Mouse (Mus musculus) forebrain, embryonic 10.5 days (tissue): Measurements from ENCODE around the gene Msmp. TPM values are rescaled to one million over a fixed set of nuclear protein-coding genes. Genes with fewer than 3 reads are reported as not detected.

Experiments
- DNase-seq: peaks from one replicate; pipeline ENCODE4 v3.0.0-alpha.2; 2017; ENCODE audit warnings: low spot score; ENCODE audit errors: extremely low spot score
- H3K27ac ChIP-seq: fragments of 300-500 bp; sonication (generic); 2 replicates; pipeline ENCODE4 v1.5.1; 2016; ENCODE audit warnings: mild to moderate bottlenecking
- H3K27me3 ChIP-seq: fragments of 300-500 bp; sonication (generic); 2 replicates; pipeline ENCODE4 v1.6.1; 2016; ENCODE audit warnings: mild to moderate bottlenecking; ENCODE audit not compliant: poor library complexity, severe bottlenecking
- H3K36me3 ChIP-seq: fragments of 300-500 bp; sonication (generic); replicated peaks from 2 replicates; pipeline ENCODE4 v1.6.1; 2016; ENCODE audit warnings: mild to moderate bottlenecking, moderate library complexity
- H3K4me1 ChIP-seq: fragments of 300-500 bp; sonication (generic); 2 replicates; pipeline ENCODE4 v1.6.1; 2016
- H3K4me3 ChIP-seq: fragments of 300-500 bp; sonication (generic); 2 replicates; pipeline ENCODE4 v1.5.1; 2016; ENCODE audit warnings: mild to moderate bottlenecking, moderate library complexity
- H3K9me3 ChIP-seq: fragments of 300-500 bp; sonication (generic); 2 replicates; pipeline ENCODE4 v1.6.1; 2016; ENCODE audit warnings: mild to moderate bottlenecking, moderate library complexity
- WGBS: fragments of 180-500 bp; shearing (Covaris S2); methylation state at CpG from one replicate; pipeline ENCODE4 v1.1.7; 2016; 5-methylcytosine and 5-hydroxymethylcytosine counted together
- polyA plus RNA-seq: library from polyadenylated mRNA; unstranded; fragments of >200 nt; fragmentation: Nextera tagmentation; extraction: Ambion mirVana; gene quantifications from 2 replicates; pipeline ENCODE4 v1.2.1, GENCODE M21; 2016

Msmp gene
- 0.97 TPM in 1 of 2 replicates, not detected in the other for polyA plus RNA-seq

- no peak for DNase-seq
- no peak within 1 kb of the TSS for H3K4me3 ChIP-seq
- peaks cover 47% of the 10 kb centered on the region for H3K36me3 ChIP-seq
- H3K9me3 ChIP-seq: no peaks in the 10 kb centered on the region
- H3K27me3 ChIP-seq: no peaks in the 10 kb centered on the region
- H3K27ac ChIP-seq: 0 out of 2 replicates have a peak within 1 kb of the TSS, but pooled peaks have one; percentile 11
- 67% methylated on average over 12 of the region's 12 CpGs for WGBS
- H3K4me1 ChIP-seq: peaks cover 33% of the 10 kb centered on the region
These were observed at the start of gene Msmp for GRCm38 (mm10) chr4:43584444-43585416. Gene Msmp (minus strand): TSS chr4:43584494.

DNA sequence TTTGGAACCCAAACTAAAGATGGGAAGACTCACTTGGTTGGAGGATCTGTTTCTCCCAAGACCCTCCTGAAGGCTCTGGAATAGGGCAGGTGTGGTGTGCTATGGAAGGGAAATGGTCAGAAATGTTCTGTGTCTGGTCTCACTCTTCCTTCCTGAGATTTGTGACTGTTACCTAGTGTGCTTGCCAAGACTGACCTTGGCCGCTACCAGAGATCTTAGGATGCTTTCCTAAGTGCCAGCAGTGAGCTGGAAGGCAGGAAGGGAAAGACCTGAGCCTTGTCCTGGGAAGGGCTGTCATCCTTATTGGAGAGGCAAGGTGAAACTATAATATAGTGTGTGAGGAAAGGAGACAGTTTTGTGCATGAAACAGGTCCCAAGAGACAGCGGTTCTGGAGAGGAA, 49.4 kb upstream of the Msmp start:
- Histone ChIP-seq H3K4me1 (peaks cover 48% of the 10 kb centered on the region), H3K36me3 (no peaks in the 10 kb centered on the region), H3K4me3 (no peak overlapping the region; the same call in 1 of the 2 replicates), H3K27me3 (peaks cover 36% of the 10 kb centered on the region), H3K9me3 (no peaks in the 10 kb centered on the region), H3K27ac (0 out of 2 replicates have a peak overlapping the region, but pooled peaks have one; percentile 11)
- no peak for DNase-seq
- 93% methylated on average over 2 of the region's 2 CpGs for WGBS

DNA sequence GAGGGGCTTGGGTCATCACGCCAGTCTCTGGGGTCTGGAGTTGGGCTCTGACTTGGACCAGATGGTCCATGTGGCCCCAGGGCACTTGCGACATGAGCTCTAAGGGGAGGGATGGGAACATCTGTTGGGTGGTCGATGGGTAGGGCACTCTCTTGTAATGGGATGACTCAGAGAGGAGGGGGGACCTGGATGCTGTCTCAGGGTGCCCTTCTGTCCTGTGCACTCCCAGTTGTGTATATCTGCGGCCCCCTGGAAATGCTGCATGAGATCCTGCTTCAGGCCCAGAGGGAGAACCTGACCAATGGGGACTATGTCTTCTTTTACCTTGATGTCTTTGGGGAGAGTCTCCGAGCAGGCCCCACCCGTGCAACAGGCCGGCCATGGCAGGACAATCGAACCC, 49.0 kb upstream of the Msmp start:
- peak; percentile 13 for DNase-seq
- Histone ChIP-seq H3K9me3 (no peaks in the 10 kb centered on the region), H3K27me3 (peaks cover 36% of the 10 kb centered on the region), H3K4me3 (no peak overlapping the region; the same call in 1 of the 2 replicates), H3K36me3 (no peaks in the 10 kb centered on the region), H3K27ac (0 out of 2 replicates have a peak overlapping the region, but pooled peaks have one; percentile 11), H3K4me1 (peaks cover 48% of the 10 kb centered on the region)
- WGBS: 77% methylated on average over 8 of the region's 8 CpGs

DNA sequence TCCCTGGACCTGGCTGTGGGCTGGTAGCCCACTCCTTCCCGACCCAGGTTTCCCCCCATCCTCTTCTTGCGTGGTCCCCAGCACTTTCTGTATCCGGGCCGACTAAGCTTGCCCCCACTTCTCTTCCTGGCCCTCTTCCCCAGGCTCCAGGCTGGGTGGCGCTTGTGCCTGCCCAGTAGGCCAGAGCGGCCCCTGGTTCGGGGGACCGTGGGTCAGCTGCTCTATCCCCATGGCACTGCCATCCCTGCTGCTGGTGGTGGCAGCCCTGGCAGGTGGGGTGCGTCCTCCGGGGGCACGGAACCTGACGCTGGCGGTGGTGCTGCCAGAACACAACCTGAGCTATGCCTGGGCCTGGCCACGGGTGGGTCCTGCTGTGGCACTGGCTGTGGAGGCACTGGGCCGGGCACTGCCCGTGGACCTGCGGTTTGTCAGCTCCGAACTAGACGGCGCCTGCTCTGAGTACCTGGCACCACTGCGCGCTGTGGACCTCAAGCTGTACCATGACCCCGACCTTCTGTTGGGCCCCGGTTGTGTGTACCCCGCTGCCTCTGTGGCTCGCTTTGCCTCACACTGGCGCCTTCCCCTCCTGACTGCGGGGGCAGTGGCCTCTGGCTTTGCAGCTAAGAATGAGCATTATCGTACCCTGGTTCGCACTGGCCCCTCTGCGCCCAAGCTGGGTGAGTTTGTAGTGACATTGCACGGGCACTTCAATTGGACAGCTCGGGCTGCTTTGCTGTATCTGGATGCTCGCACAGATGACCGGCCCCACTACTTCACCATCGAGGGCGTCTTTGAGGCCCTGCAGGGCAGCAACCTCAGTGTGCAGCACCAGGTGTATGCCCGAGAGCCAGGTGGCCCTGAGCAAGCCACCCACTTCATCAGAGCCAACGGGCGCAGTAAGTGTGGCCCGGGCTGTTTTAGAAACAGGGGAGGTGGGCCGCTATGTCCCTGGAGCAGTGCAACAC, 47.9 kb upstream of the Msmp start:
- Histone ChIP-seq H3K4me3 (peak overlapping the region; percentile 79), H3K36me3 (no peaks in the 10 kb centered on the region), H3K27me3 (peaks cover 36% of the 10 kb centered on the region), H3K9me3 (no peaks in the 10 kb centered on the region), H3K27ac (peak overlapping the region; percentile 90), H3K4me1 (peaks cover 48% of the 10 kb centered on the region)
- peak; percentile 14 for DNase-seq
- 42% methylated on average over 42 of the region's 42 CpGs for WGBS

DNA sequence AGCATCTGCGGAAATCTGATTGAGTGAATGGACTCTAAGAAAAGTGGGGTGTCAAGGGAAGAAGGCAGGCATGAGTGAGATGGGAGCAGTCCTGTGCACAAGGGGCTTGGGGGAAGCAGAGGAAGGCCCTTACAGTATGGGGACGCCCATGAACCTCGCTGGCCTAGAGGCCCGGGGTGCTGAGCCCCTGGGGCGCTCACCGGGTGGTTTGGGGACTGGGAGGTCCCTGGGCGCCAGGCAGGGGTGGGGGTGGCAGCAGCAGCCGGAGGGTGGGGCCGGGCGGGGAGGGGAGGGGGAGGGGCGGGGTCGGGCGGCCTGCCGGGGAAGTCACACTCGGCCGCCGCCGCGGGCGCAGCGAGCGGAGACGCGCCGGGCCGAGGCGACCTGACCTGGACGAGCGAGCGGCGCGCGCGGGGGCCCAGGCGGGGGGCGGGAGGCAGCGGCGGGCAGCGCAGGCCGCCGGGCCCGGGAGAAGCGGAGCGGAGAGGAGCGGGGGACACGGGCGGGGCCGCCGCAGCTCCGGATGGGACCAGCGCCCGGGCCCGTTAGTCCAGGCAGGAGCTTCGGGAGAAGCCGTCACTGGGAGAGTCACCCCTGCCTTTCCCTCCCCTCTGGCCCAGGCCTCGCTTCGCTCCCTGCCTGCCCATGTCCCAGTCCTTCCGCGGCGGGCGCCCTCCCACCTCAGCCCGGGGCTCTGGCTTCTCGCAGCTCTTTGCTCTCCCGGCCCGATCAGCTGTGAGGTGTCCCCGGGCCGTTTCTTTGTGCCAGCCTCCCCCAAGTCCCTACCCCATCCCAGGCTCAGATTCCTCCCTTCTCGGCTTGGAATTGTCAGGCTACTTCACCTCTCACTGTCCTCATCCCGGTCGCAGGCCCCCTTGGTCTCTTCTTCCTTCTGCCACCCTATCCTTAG, 47.0 kb upstream of the Msmp start, which contains the start of gene Npr2:
Npr2 (plus strand) TSS at position 890 of the 910 bp plus-strand sequence.
- no peaks in the 10 kb centered on the region for H3K36me3 ChIP-seq
- H3K4me3 ChIP-seq: peak within 1 kb of the TSS; percentile 79
- DNase-seq: peak; percentile 55
- H3K27ac ChIP-seq: peak within 1 kb of the TSS; percentile 90
- WGBS: under 1% methylated on average over 33 of the region's 70 CpGs
- H3K4me1 ChIP-seq: peaks cover 48% of the 10 kb centered on the region
- peaks cover 36% of the 10 kb centered on the region for H3K27me3 ChIP-seq
- peaks cover 4% of the 10 kb centered on the region; the same call in 1 of the 2 replicates for H3K9me3 ChIP-seq

DNA sequence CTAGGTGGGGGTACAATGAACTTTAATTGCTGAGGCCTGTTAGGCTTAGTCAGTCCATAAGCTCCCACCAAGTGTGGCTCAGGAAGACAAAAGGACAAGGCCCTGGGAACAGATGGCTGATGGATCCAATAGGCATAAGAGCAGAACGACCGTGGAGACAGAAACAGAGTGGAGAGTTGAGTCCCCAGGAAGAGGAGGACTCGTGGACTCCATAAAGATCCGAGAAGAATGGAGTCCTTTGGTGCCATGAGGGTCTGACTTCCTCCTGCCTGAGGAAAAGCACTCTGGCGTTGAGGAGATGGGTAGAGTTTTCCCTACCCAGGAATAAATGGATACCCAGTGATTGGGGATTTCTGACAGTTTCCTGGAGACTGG, 46.4 kb upstream of the Msmp start:
- Histone ChIP-seq H3K27ac (peak overlapping the region; percentile 90), H3K27me3 (peaks cover 36% of the 10 kb centered on the region), H3K9me3 (peaks cover 10% of the 10 kb centered on the region), H3K4me1 (peaks cover 44% of the 10 kb centered on the region), H3K36me3 (no peaks in the 10 kb centered on the region), H3K4me3 (peak overlapping the region; percentile 79)
- WGBS: 21% methylated on average over 5 of the region's 5 CpGs
- DNase-seq: no peak

- peak; percentile 78 for DNase-seq
- H3K36me3 ChIP-seq: no peaks in the 10 kb centered on the region
- WGBS: 7% methylated on average over 5 of the region's 5 CpGs
- H3K9me3 ChIP-seq: peaks cover 15% of the 10 kb centered on the region
- H3K4me1 ChIP-seq: peaks cover 44% of the 10 kb centered on the region
- H3K27ac ChIP-seq: no peak overlapping the region
- peaks cover 36% of the 10 kb centered on the region for H3K27me3 ChIP-seq
- peak overlapping the region; percentile 79 for H3K4me3 ChIP-seq
These were observed 45.8 kb upstream of the Msmp start for GRCm38 (mm10) chr4:43630030-43630581.

- H3K27me3 ChIP-seq: peaks cover 36% of the 10 kb centered on the region
- no peak overlapping the region for H3K27ac ChIP-seq
- peak; percentile 16 for DNase-seq
- H3K4me3 ChIP-seq: no peak overlapping the region
- H3K36me3 ChIP-seq: no peaks in the 10 kb centered on the region
- peaks cover 24% of the 10 kb centered on the region for H3K9me3 ChIP-seq
- 41% methylated on average over 20 of the region's 20 CpGs for WGBS
- H3K4me1 ChIP-seq: peaks cover 44% of the 10 kb centered on the region
These were observed 45.0 kb upstream of the Msmp start for GRCm38 (mm10) chr4:43629106-43629817.

DNA sequence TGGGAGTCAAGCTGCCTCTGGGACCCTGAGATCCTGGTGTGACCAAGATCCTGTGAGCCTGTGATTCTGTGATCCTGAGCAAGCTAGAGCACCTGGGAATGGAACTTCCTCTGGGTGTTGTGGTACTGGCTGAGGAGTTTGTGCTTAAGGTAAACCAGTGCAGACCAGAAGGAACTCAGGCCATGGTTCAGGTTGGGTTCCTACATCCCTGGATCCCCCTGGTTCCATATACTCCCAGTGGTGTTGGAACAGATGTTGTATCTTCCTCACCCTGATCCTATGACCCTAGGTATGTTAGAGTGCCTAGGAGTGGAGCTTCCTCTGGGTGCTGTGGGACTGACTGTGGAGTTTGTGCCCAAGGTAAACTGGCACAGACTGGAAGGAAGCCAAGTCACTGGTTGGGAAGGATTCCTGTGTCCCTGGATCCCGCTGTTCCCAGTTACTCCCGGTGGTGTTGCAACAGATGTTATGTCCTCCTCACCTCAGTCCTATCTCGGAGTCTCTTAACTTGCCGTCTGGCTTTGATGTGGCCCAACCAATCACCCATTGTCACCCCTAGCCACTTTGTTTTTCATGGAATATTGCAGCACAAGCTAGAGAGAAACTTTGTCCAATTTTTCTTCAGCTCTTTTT, 36.0 kb upstream of the Msmp start:
- Histone ChIP-seq H3K9me3 (peaks cover 12% of the 10 kb centered on the region), H3K4me3 (no peak overlapping the region), H3K27ac (no peak overlapping the region), H3K36me3 (no peaks in the 10 kb centered on the region), H3K27me3 (no peaks in the 10 kb centered on the region), H3K4me1 (no peaks in the 10 kb centered on the region)
- DNase-seq: peak; percentile 10
- 86% methylated on average over 4 of the region's 4 CpGs for whole genome bisulfite sequencing

GRCm38 (mm10) chr4:43613060-43613730, 28.9 kb upstream of the Msmp start:
- no peaks in the 10 kb centered on the region for H3K27me3 ChIP-seq
- no peak overlapping the region for H3K4me3 ChIP-seq
- WGBS: 67% methylated on average over 3 of the region's 3 CpGs
- H3K36me3 ChIP-seq: no peaks in the 10 kb centered on the region
- H3K27ac ChIP-seq: no peak overlapping the region
- peak; percentile 5 for DNase-seq
- no peaks in the 10 kb centered on the region for H3K9me3 ChIP-seq
- no peaks in the 10 kb centered on the region for H3K4me1 ChIP-seq
